Mouse (Mus musculus): ENCODE data around the gene Ddr2. TPM values are rescaled to one million over a fixed set of nuclear protein-coding genes. Genes with fewer than 3 reads are reported as not detected.
A peak's percentile ranks its signal among the peaks of the same experiment; 100 is the strongest.

The Ddr2 gene
- polyA plus RNA-seq, 1 experiment = 15.5 TPM

DNA sequence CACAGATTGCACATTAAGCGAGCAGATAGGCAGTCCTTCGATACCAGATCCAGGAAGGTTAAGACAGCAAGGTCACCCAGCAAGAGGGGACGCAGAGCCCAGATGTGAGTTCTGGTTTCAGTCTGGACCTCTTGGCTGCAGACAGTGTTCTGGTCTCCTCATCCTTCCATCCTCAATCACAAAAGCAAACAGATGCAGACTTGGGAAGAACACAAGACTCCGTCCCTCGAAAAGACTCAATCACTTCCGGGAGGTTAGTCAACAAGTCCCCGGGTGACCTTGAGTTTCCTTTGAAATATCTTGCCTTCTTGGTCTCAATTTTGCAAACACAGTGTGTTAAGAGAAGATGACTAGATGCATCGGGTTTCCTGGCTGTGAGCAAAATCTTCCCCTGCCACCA is 45.6 kb downstream of the Ddr2 start:
- Histone ChIP-seq H3K4me3 (ENCODE audit: insufficient read depth, low read depth, low read length) (no peak overlapping the region), H3K27ac (replicated peaks; ENCODE audit: low read depth, low read length) (no peak overlapping the region), H3K4me1 (ENCODE audit: control insufficient read depth, insufficient read depth, insufficient read length, low read length) (peaks cover 3% of the 10 kb centered on the region; the same call in 1 of the 2 replicates)

DNA sequence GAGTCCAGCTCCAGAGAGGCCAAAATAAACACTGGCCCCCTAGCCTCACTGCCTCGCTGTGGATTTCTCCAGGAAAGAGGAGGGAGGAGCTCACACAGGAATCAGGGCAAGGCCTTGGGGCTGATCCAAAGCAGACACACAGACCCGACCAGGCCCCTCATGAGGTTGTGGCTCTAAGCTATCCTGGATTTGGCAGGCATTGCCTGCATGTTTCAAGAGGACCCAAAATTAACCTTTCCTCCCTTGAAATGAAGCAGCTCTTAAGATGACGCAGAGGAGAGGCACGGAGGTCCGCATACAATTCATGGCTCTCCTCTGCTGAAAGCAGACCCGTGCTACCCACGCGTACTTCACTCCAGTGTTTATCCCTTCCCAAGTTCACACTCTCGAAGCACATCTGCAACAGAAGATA is 46.5 kb downstream of the Ddr2 start:
- Histone ChIP-seq H3K4me1 (ENCODE audit: control insufficient read depth, insufficient read depth, insufficient read length, low read length) (peaks cover 3% of the 10 kb centered on the region; the same call in 1 of the 2 replicates), H3K27ac (replicated peaks; ENCODE audit: low read depth, low read length) (no peak overlapping the region)

DNA sequence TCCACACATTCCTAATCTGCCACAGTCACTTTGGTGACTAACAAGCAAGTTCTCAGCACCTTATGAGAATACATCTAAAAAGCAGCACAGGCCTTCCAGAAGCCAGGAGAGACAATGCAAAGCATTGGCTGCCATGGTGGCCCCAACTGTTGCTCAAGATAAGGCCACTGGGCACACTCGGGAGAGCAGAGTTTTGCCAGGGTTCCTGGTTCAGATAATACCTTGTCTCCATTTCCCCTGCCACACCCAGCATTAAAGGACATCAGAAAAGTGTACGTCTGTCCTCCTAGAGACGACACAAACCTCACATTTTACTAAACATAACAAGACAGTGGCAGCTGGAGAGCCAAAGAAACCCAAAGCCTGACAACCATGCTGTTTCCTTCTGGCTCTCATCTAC is 50.3 kb downstream of the Ddr2 start:
- no peak overlapping the region for H3K4me3 ChIP-seq (ENCODE audit: insufficient read depth, low read depth, low read length)
- H3K4me1 ChIP-seq (ENCODE audit: control insufficient read depth, insufficient read depth, insufficient read length, low read length) = peaks cover 4% of the 10 kb centered on the region; the same call in 1 of the 2 replicates
- no peak overlapping the region for H3K27ac ChIP-seq (replicated peaks; ENCODE audit: low read depth, low read length)

More for the DNA sequence above, 46.5 kb downstream of the Ddr2 start:
- H3K4me3 ChIP-seq (ENCODE audit: insufficient read depth, low read depth, low read length) = no peak overlapping the region

DNA sequence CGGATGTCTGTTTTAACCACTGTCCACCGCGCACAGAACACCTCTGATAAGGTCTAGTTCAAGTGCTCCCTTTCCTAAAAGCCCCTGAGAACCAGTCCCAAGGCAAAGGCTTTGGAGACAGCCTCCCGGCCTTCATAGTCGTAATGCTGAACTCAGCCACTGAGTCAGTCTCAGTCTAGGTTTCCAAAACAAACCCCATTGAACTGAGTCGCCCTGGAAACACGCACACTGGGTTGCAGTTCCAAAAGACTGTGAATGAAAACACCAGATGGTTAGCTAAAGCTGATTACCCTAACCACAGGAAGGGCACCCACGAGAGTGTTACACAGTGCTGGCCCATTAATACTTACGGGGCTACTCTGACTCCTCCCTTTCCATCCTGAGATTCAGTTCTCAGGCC is 51.2 kb downstream of the Ddr2 start:
- no peak overlapping the region for H3K4me3 ChIP-seq (ENCODE audit: insufficient read depth, low read depth, low read length)
- H3K4me1 ChIP-seq (ENCODE audit: control insufficient read depth, insufficient read depth, insufficient read length, low read length) = peaks cover 4% of the 10 kb centered on the region; the same call in 1 of the 2 replicates
- H3K27ac ChIP-seq (replicated peaks; ENCODE audit: low read depth, low read length) = no peak overlapping the region

DNA sequence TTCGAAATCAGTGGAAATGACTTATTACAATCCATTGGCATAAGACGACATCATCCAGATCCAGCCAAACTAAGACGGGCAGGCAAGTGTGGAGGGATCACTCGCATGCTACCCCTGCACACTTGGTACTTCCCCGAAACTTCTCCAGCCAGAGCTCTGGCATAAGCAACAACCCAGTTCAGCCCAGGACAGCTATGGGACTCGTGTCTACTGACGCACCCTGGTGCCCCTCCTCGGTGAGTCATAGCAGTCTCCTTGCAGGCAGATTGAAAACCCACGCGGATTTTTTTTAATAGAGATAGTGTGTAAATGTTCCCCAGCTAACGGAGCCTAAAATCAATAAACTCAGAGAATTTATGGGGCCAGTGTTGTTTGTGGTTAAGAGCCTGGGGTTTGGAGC is 52.5 kb downstream of the Ddr2 start:
- 0 out of 2 replicates have a peak, but pooled peaks cover 2% of the 10 kb centered on the region for H3K4me1 ChIP-seq (ENCODE audit: control insufficient read depth, insufficient read depth, insufficient read length, low read length)
- H3K27ac ChIP-seq (replicated peaks; ENCODE audit: low read depth, low read length) = no peak overlapping the region
- H3K4me3 ChIP-seq (ENCODE audit: insufficient read depth, low read depth, low read length) = no peak overlapping the region

DNA sequence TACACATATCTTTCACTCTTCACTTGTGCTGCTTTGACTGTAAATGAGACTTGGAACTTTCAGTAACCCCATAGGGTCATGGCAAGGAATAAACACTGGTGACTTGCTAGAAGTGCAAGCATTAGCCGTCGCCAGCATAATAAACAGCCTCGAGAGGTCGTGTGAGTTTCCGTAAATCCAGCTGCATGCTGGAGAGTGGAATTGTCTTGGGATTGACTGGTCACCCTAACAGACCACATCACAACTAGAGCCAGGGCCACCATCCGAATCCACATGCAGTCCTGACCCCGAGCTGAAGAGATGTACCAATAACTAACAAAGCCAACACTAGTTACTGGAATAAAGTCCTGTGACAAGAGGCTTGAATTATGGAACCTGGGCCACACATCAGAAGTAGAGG is 53.0 kb downstream of the Ddr2 start:
- peak overlapping the region; percentile 36; the same call in 1 of the 2 replicates for H3K27ac ChIP-seq (replicated peaks; ENCODE audit: low read depth, low read length)

DNA sequence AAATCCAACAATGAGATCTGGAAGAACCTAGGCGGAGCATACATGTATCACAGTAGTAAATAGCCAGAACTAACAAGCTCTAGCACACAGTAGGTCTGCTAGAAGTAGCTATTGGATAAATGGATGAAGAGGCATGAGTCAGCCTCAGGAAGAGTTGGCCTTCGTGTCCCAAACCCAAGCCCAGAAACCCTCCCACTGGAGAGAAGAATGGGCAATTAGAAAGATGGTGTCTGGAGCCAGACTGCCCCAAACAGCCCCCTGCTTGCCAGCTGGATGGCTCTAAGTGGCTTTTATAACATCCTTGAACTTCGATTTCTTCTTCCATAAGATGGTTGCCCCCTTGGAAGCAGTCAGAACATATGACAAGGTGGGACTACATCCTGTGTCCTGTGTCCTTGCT is 53.6 kb downstream of the Ddr2 start:
- 0 out of 2 replicates have a peak, but pooled peaks cover 2% of the 10 kb centered on the region for H3K4me1 ChIP-seq (ENCODE audit: control insufficient read depth, insufficient read depth, insufficient read length, low read length)
- H3K27ac ChIP-seq (replicated peaks; ENCODE audit: low read depth, low read length) = no peak overlapping the region
- no peak overlapping the region for H3K4me3 ChIP-seq (ENCODE audit: insufficient read depth, low read depth, low read length)

More for the DNA sequence above, 53.0 kb downstream of the Ddr2 start:
- H3K4me1 ChIP-seq (ENCODE audit: control insufficient read depth, insufficient read depth, insufficient read length, low read length) = 0 out of 2 replicates have a peak, but pooled peaks cover 2% of the 10 kb centered on the region
- no peak overlapping the region for H3K4me3 ChIP-seq (ENCODE audit: insufficient read depth, low read depth, low read length)

DNA sequence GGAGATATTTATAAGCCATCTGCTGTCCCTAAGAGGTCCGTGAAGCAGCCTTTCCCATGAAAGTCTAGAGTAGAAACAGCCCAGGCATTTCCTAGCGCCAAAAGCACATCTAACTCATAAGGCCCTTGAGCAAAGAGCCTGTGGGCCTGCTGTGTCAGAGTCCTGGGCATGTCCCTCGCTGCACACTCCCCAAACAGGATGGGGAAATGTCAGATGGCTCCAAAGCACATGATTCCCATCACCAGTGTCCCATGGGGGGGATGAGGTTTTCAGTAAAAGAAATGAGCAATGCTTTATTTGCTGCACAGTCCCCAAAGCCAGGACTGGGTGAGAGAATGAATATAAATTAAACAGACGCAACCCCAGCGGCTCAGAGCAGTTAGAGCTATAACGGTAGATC is 54.3 kb downstream of the Ddr2 start:
- 0 out of 2 replicates have a peak overlapping the region, but pooled peaks have one; percentile 33 for H3K27ac ChIP-seq (replicated peaks; ENCODE audit: low read depth, low read length)
- H3K4me3 ChIP-seq (ENCODE audit: insufficient read depth, low read depth, low read length) = no peak overlapping the region
- 0 out of 2 replicates have a peak, but pooled peaks cover 2% of the 10 kb centered on the region for H3K4me1 ChIP-seq (ENCODE audit: control insufficient read depth, insufficient read depth, insufficient read length, low read length)

DNA sequence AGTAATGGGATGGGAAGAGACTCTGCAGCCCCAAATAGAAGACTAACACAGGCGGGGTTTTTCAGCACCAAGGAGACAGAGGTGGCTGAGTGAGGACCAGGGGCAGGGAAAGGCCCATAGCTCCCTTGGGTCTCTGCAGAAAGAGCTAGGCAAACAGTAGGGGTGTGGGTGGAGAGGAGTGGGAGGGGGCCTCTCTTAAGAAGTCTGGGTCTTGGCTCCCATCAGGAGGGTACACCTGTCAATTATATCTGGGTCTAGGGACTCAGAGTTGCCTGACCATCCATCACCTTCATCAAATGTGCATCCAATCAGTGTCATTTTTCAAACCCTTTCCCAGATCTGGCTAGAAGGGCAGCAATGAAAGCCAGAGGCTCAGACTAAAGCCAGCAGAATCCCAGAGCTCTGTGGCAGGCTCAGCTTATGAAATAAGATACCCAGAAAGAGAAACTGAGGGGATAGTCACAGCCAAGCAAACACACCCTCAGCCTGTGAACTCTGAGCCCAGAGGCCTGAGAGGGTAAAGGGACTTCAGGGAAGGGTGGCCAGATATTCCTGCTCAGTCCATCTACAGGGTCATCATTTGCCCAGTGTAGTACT is 58.0 kb downstream of the Ddr2 start:
- no peak overlapping the region for H3K4me3 ChIP-seq (ENCODE audit: insufficient read depth, low read depth, low read length)
- no peak overlapping the region for H3K27ac ChIP-seq (replicated peaks; ENCODE audit: low read depth, low read length)
- 0 out of 2 replicates have a peak, but pooled peaks cover 2% of the 10 kb centered on the region for H3K4me1 ChIP-seq (ENCODE audit: control insufficient read depth, insufficient read depth, insufficient read length, low read length)

DNA sequence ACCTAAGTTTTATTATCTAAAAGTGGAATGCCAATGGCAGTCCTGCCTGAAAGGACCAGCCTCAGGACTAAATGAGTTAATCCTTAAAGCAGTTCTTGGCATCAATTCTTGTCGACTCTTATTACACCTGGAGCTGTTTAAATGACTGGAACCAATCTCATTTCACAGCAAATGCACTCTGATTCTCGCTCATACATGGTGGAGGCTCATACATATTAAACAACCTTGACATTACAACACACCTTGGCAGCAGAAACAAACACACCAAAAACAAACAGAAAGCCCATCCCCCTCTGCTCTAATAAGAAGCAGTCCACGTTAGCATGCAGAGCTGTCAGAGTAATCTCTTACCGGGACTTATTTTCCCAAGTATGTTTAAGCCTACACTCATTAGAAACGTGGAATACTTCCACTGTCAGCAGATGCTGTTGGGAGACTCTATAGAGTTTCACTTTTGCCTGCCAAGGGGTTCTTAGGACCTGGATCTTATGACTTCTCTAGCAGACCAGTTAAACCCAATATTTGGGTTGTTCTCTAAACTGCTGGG is 58.9 kb downstream of the Ddr2 start:
- no peak overlapping the region for H3K4me3 ChIP-seq (ENCODE audit: insufficient read depth, low read depth, low read length)
- no peak overlapping the region for H3K27ac ChIP-seq (replicated peaks; ENCODE audit: low read depth, low read length)
- 0 out of 2 replicates have a peak, but pooled peaks cover 2% of the 10 kb centered on the region for H3K4me1 ChIP-seq (ENCODE audit: control insufficient read depth, insufficient read depth, insufficient read length, low read length)

DNA sequence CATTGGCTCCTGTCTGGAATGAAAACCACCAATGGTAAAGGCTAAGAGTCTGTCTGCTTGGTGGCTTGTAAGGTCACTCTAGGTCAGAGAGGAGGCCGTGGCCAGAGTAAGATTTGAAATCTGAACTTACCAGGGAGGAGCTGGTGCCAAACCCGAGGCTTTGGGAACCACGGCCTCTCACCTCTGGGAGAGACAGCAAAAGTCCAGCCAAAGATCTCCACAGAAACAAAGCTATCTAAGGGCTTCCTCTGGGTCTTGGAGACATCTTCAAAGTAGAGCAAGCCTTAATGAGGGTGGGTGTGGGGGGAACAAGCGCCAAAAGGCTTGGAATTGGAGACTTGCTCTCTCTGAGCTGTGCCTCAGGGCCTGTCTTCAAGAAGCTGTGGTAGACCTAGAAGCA is 62.1 kb downstream of the Ddr2 start:
- Histone ChIP-seq H3K27ac (replicated peaks; ENCODE audit: low read depth, low read length) (no peak overlapping the region), H3K4me1 (ENCODE audit: control insufficient read depth, insufficient read depth, insufficient read length, low read length) (no peaks in the 10 kb centered on the region), H3K4me3 (ENCODE audit: insufficient read depth, low read depth, low read length) (no peak overlapping the region)

DNA sequence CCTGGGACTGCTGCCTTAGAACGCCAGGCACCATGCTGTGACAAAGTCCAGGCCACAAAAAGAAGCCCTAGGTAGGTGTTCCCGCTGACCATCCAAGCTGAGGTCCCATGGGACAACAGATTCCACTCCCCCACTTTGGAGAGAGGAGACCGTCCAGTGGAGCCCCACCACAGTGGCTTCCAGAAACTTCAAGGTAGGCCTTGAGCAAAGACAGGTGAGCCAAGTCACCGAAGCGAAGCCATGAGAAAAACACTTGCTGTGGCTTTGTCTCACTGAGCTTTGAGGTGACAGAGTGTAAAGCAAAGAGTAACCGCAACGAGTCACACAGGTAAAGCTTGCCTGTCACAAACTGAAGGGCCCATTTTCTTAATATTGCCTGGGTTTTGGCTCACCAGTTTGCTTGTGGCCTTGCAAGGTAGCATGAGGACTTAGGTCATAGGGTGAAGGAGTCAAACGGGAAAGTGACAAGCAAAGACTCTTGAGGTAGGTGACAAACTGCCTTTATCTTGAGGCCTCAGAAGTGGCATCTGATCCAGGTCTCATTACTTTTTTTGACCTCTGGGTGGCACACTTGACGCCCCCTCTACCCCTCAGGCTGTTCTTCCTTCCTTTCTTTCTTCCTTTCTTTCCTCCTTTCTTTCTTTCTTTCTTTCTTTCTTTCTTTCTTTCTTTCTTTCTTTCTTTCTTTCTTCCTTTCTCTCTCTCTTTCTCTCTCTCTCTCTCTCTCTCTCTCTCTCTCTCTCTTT is 65.7 kb downstream of the Ddr2 start:
- H3K4me1 ChIP-seq (ENCODE audit: control insufficient read depth, insufficient read depth, insufficient read length, low read length) = no peaks in the 10 kb centered on the region
- no peak overlapping the region for H3K27ac ChIP-seq (replicated peaks; ENCODE audit: low read depth, low read length)

DNA sequence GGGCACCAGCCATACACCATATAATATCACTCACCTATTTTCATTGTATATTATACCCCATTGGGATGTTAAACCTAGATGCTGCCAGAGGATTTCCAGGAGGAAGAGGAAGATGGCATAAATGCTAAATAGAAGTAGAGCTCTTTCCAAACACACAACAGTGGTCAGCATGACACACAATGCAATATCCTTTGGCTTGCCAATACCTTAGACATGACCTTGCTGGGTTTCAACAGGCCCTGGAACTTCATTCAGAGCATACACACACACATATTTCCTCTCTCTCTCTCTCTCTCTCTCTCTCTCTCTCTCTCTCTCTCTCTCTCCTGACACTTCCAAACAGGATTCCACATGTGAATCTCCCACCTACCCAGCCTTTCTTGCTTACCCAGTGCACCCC is 66.8 kb downstream of the Ddr2 start:
- H3K4me1 ChIP-seq (ENCODE audit: control insufficient read depth, insufficient read depth, insufficient read length, low read length) = no peaks in the 10 kb centered on the region
- H3K4me3 ChIP-seq (ENCODE audit: insufficient read depth, low read depth, low read length) = no peak overlapping the region
- no peak overlapping the region for H3K27ac ChIP-seq (replicated peaks; ENCODE audit: low read depth, low read length)

More for the DNA sequence above, 65.7 kb downstream of the Ddr2 start:
- H3K4me3 ChIP-seq (ENCODE audit: insufficient read depth, low read depth, low read length) = no peak overlapping the region

DNA sequence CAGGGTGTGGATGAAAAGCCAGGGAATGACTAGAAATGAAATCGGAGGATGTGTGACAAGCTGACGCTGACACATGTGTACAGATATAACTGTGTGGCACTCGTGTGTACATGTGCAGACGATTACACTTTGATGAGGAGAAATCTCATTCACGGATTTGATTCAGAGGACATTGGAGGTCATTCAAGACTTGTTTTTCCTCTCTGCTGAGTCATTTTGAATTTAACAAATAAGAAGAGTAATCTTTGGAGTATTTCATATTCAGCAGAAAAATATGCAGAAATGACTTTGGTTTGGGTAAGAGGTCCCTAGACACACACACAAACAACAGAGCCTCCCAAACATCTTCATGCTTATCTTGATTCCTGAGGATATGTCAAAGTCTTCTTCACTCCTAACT is 67.6 kb downstream of the Ddr2 start:
- H3K27ac ChIP-seq (replicated peaks; ENCODE audit: low read depth, low read length) = 0 out of 2 replicates have a peak overlapping the region, but pooled peaks have one; percentile 5
- H3K4me3 ChIP-seq (ENCODE audit: insufficient read depth, low read depth, low read length) = no peak overlapping the region
- no peaks in the 10 kb centered on the region for H3K4me1 ChIP-seq (ENCODE audit: control insufficient read depth, insufficient read depth, insufficient read length, low read length)

DNA sequence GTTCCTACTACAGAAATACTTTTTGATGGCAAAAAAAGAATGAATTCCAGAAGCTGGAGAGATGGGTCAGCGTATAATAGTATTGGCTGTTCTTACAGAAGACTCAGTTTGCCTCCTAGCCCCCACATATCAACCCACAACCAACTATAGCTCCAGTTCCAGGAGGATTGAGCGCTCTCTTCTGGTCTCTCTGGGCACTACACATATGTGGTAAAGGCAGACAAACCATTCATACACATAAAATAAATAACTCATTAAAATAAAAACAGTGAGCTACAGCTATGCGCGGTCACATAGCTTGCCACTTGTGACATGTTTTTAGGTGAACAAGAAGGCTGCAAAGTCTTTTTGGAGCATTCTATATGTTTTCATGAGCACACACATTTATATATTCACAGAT is 71.2 kb downstream of the Ddr2 start:
- Histone ChIP-seq H3K4me1 (ENCODE audit: control insufficient read depth, insufficient read depth, insufficient read length, low read length) (no peaks in the 10 kb centered on the region), H3K27ac (replicated peaks; ENCODE audit: low read depth, low read length) (no peak overlapping the region), H3K4me3 (ENCODE audit: insufficient read depth, low read depth, low read length) (no peak overlapping the region)

Data from brown adipose tissue, adult 24 weeks (tissue).